Mouse (Mus musculus) pancreas, adult 10 weeks (tissue): ENCODE results near the gene Zkscan3. TPM values are rescaled to one million over a fixed set of nuclear protein-coding genes. Genes with fewer than 3 reads are reported as not detected.

Experiments
- polyA plus RNA-seq: library from polyadenylated mRNA; stranded (reverse); fragments of 350-450 nt; fragmentation: Illumina TruSeq; extraction: RNeasy Lipid Tissue Mini Kit (QIAGEN cat#74804); gene quantifications from one replicate; pipeline ENCODE4 v1.2.3, GENCODE M21; 2015; ENCODE audit warnings: low read depth, low replicate concordance; ENCODE audit not compliant: insufficient read depth

Zkscan3 gene
- polyA plus RNA-seq: 19.2 TPM

DNA sequence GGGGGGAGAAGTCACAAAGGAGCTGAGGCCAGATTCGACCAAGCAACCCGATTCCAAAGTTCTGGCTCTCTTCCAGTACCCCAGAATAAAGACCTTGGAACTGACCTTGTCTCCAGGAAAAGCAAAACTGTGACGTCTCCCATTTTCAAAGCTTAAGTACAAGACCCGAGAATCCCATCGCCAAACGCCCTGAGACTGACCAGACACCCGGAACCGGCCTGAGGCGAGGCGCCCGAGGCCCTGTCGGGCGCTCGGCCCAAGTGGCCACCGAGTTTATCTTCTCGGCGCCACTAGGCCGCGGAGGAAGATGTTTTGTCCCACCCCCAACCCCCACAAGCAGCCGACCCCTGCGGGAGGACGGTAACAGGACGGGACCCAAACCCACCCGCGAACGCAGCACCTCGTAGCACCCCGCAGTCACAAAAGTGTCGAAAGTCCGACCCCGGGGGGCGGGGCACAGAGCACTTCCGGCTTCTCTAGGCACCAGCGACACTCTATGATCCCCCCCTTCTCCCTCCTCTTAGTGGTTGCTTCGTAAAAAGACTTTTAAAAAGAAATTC, at the start of gene Zkscan3:
Gene Zkscan3 (minus strand): TSS at position 469 of the 560 bp plus-strand sequence.

GRCm38 (mm10) chr13:21440503-21441206, 38.1 kb upstream of the Zkscan3 start, which contains the start of gene Pgbd1:
TSS of gene Pgbd1 (minus strand) at chr13:21441058.

GRCm38 (mm10) chr13:21362621-21363248, 39.8 kb downstream of the Zkscan3 start, which contains the start of gene Zscan12:
TSS of gene Zscan12 (plus strand) at chr13:21362820.

DNA sequence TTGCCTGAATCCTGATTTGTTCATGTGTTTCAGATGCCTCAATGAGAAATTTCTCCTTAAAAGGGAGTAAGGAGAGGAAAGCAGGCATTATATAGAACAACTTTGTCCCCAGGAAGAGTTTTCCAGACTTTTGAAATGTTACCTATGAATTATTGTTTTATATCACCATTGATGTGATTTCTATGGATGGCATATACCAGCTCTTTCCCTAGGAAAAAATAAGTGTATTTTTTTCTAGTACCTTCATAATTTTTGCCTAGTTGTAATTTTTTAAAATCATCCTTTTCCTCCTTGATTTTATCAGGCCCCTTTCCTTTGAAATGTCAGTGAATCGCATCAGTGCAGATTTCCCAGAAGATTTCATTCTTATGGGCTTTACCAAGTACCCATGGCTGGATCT, 55.9 kb downstream of the Zkscan3 start, which contains the start of gene Olfr1367:
Gene Olfr1367 (plus strand): TSS at position 301 of the 400 bp plus-strand sequence.

Other genes starting within 250 kb of the Zkscan3 start
- 14.8 TPM for gene Trim27, start 223.3 kb downstream of the Zkscan3 start, polyA plus RNA-seq
- 1.3 TPM for gene Gpx5, start 110.0 kb downstream of the Zkscan3 start, polyA plus RNA-seq
- not detected for gene Gpx6, start 90.6 kb downstream of the Zkscan3 start, polyA plus RNA-seq
- gene Olfr1367, start 55.8 kb downstream of the Zkscan3 start, polyA plus RNA-seq: not detected
- 1.2 TPM for gene Zscan12, start 39.9 kb downstream of the Zkscan3 start, polyA plus RNA-seq
- 0.50 TPM for gene Pgbd1, start 38.3 kb upstream of the Zkscan3 start, polyA plus RNA-seq
- gene Zscan26, start 51.0 kb upstream of the Zkscan3 start, polyA plus RNA-seq: 20.8 TPM
- gene Nkapl, start 65.8 kb upstream of the Zkscan3 start, polyA plus RNA-seq: not detected
- 0.92 TPM for gene Zkscan4, start 76.2 kb upstream of the Zkscan3 start, polyA plus RNA-seq
- gene Gm10065, start 76.7 kb upstream of the Zkscan3 start, polyA plus RNA-seq: not detected
- gene AK157302, start 92.5 kb upstream of the Zkscan3 start, polyA plus RNA-seq: not detected
- not detected for gene Gm11273, start 98.7 kb upstream of the Zkscan3 start, polyA plus RNA-seq
- gene Zkscan8, start 128.4 kb upstream of the Zkscan3 start, polyA plus RNA-seq: 2.1 TPM
- gene Olfr1366, start 140.1 kb upstream of the Zkscan3 start, polyA plus RNA-seq: not detected
- gene Olfr1535, start 157.1 kb upstream of the Zkscan3 start, polyA plus RNA-seq: not detected
- gene Olfr1364, start 179.0 kb upstream of the Zkscan3 start, polyA plus RNA-seq: not detected
- gene Olfr1362, start 211.3 kb upstream of the Zkscan3 start, polyA plus RNA-seq: not detected
- not detected for gene Olfr11, start 239.8 kb upstream of the Zkscan3 start, polyA plus RNA-seq